In genomic region chr10:42251203-42251602, GRCm38 (mm10) we compare ENCODE assay signal across 7 mouse cellular contexts. TPM values are rescaled to one million over a fixed set of nuclear protein-coding genes. Genes with fewer than 3 reads are reported as not detected.
A peak's percentile ranks its signal among the peaks of the same experiment; 100 is the strongest.
DNase-seq lines count a peak whose midpoint lies in the region; ATAC-seq and TF ChIP-seq lines count a peak whose summit lies in the region.

No protein-coding gene starts in this region.

- H3K9ac ChIP-seq in hindbrain, postnatal 0 days (replicated peaks; ENCODE audit: low read length): 0 out of 2 replicates have a peak overlapping the region, but pooled peaks have one; percentile 7

- peak overlapping the region; percentile 79 for H3K27ac ChIP-seq in hindbrain, postnatal 0 days

- no peaks in the 10 kb centered on the region for H3K9me3 ChIP-seq in hindbrain, postnatal 0 days (ENCODE audit: low read length)

- intact Hi-C loops in gastrocnemius, postnatal 14 days (cut with DNase I; ENCODE audit: low total_unique reads): no loop called here

- H3K4me3 ChIP-seq in hindbrain, postnatal 0 days (ENCODE audit: low read length): no peak overlapping the region

- peak; percentile 86 for ATAC-seq in hindbrain, postnatal 0 days

- peak; percentile 81 for DNase-seq in adrenal gland, adult 8-10 months
- peak; percentile 48 to 52 for DNase-seq in cerebellum, postnatal 14 days
- DNase-seq in gastrocnemius, postnatal 14 days: peak; percentile 81
- DNase-seq in hindbrain, postnatal 0 days (ENCODE audit: low spot score): peak; percentile 70
- peak; percentile 19 to 54 for DNase-seq in left cerebral cortex, adult 8-10 months (ENCODE audit: low spot score in 2 of 2)
- DNase-seq in lung, postnatal 4 days: peak; percentile 78 to 92
- no peak for DNase-seq in retina, embryonic 14.5 days (ENCODE audit: low spot score)

- 39% methylated on average over 7 of the region's 7 CpGs for WGBS in hindbrain, postnatal 0 days

- no peak for TF ChIP-seq CTCF in hindbrain, postnatal 0 days (IDR thresholded peaks at IDR 0.05; ENCODE audit: low read depth)

- H3K27me3 ChIP-seq in hindbrain, postnatal 0 days (ENCODE audit: insufficient read depth, low read length): no peaks in the 10 kb centered on the region

- no peak overlapping the region for H3K4me2 ChIP-seq in hindbrain, postnatal 0 days (ENCODE audit: low read depth, low read length)

- H3K4me1 ChIP-seq in hindbrain, postnatal 0 days (ENCODE audit: insufficient read depth, low read length): peaks cover 17% of the 10 kb centered on the region; the same call in 1 of the 2 replicates

- H3K36me3 ChIP-seq in hindbrain, postnatal 0 days (ENCODE audit: insufficient read depth, low read length): no peaks in the 10 kb centered on the region

RNA-seq across cellular contexts. Expression of gene Foxo3, which starts 25.4 kb away (rescaled TPM):
- 10 to 100 TPM; 57.7 to 70.0 (median 65.4) TPM for total RNA-seq in adrenal gland, adult 8-10 months (2022)
- total RNA-seq in gastrocnemius, postnatal 14 days (2021): 10 to 100 TPM; 22.8 to 45.1 TPM
- 54.7 and 59.2 TPM in 2 replicates for total RNA-seq in hindbrain, postnatal 0 days (2014; rRNA removed)
- polyA plus RNA-seq in hindbrain, postnatal 0 days (2015; fragmentation: Nextera tagmentation; extraction: Ambion mirVana): 8.4 and 8.6 TPM in 2 replicates
- 10 to 100 TPM; 69.4 to 88.2 (median 76.9) TPM for total RNA-seq in left cerebral cortex, adult 8-10 months (2022)
